Comparison of ENCODE assay signal across 9 mouse cellular contexts in genomic region chr11:4097091-4097621, GRCm38 (mm10). TPM values are rescaled to one million over a fixed set of nuclear protein-coding genes. Genes with fewer than 3 reads are reported as not detected.
DNase-seq lines count a peak whose midpoint lies in the region; ATAC-seq and TF ChIP-seq lines count a peak whose summit lies in the region.
"Had no signal": no experiment of that assay in that cellular context is flagged by ENCODE, and none has a peak within 500 bp of the region (broad histone marks: within the 10 kb centered on the region; RNA-seq: fewer than 3 reads in every experiment).

No protein-coding gene starts in this region.

- H3K36me3 ChIP-seq in thymus, adult 2 months (ENCODE audit: control insufficient read depth, insufficient read depth, low read length) = no peaks in the 10 kb centered on the region
- H3K36me3 ChIP-seq in intestine, embryonic 14.5 days (ENCODE audit: control insufficient read depth, insufficient read depth, low read length) = peaks cover 3% of the 10 kb centered on the region; the same call in 1 of the 2 replicates
- H3K36me3 ChIP-seq in midbrain, embryonic 14.5 days (ENCODE audit: control insufficient read depth, insufficient read depth, low read length) = no peaks in the 10 kb centered on the region

- H3K27me3 ChIP-seq in thymus, adult 2 months (ENCODE audit: control insufficient read depth, insufficient read depth, low read length) = no peaks in the 10 kb centered on the region
- H3K27me3 ChIP-seq in intestine, embryonic 14.5 days (replicated peaks; ENCODE audit: control insufficient read depth, insufficient read depth, low read length) = no peaks in the 10 kb centered on the region
- no peaks in the 10 kb centered on the region for H3K27me3 ChIP-seq in midbrain, embryonic 14.5 days (ENCODE audit: control insufficient read depth, insufficient read depth, low read length)

- H3K27ac ChIP-seq in thymus, adult 2 months (ENCODE audit: control insufficient read depth, insufficient read depth, low read length) = 0 out of 2 replicates have a peak overlapping the region, but pooled peaks have one; percentile 7
- H3K27ac ChIP-seq in intestine, embryonic 14.5 days (ENCODE audit: low read depth) = peak overlapping the region; percentile 76
- H3K27ac ChIP-seq in midbrain, embryonic 14.5 days (replicated peaks; ENCODE audit: low read depth, low read length) = peak overlapping the region; percentile 89

- peak overlapping the region; percentile 39 for H3K4me3 ChIP-seq in thymus, adult 2 months (ENCODE audit: control insufficient read depth, insufficient read depth, low read length)
- peak overlapping the region; percentile 59 for H3K4me3 ChIP-seq in intestine, embryonic 14.5 days (ENCODE audit: low read depth, low read length)
- H3K4me3 ChIP-seq in midbrain, embryonic 14.5 days (replicated peaks; ENCODE audit: low read depth, low read length) = peak overlapping the region; percentile 44

- no peaks in the 10 kb centered on the region for H3K9me3 ChIP-seq in intestine, embryonic 14.5 days (ENCODE audit: control insufficient read depth, low read length)
- H3K9me3 ChIP-seq in midbrain, embryonic 14.5 days (ENCODE audit: control insufficient read depth, low read length) = no peaks in the 10 kb centered on the region

- DNase-seq in adrenal gland, postnatal 36 days = peak; percentile 26 to 28
- DNase-seq in adrenal gland, postnatal 10 days = no peak
- DNase-seq in thymus, adult 2 months = peak; percentile 32
- no peak for DNase-seq in thymus, postnatal 0 days (ENCODE audit: low spot score)
- DNase-seq in intestine, embryonic 14.5 days (ENCODE audit: low spot score) = no peak
- no peak for DNase-seq in midbrain, embryonic 14.5 days
- DNase-seq in right cerebral cortex, postnatal 25 days = no peak
- DNase-seq in spleen, postnatal 14 days (ENCODE audit: low spot score in 2 of 2) = no peak

- 38% methylated on average over 10 of the region's 10 CpGs for WGBS in thymus, adult 2 months
- WGBS in intestine, embryonic 14.5 days = 17% methylated on average over 10 of the region's 10 CpGs
- WGBS in midbrain, embryonic 14.5 days = 25% methylated on average over 10 of the region's 10 CpGs

- H3K4me2 ChIP-seq in intestine, embryonic 14.5 days (ENCODE audit: low read length) = peak overlapping the region; percentile 70
- peak overlapping the region; percentile 77 for H3K4me2 ChIP-seq in midbrain, embryonic 14.5 days (ENCODE audit: low read length)

- ATAC-seq in intestine, embryonic 14.5 days (replicated peaks; ENCODE audit: low FRiP score, low TSS enrichment, low read depth) = peak; percentile 20
- peak; percentile 49 for ATAC-seq in midbrain, embryonic 14.5 days (ENCODE audit: low FRiP score, low TSS enrichment)

- peak overlapping the region; percentile 62 for H3K9ac ChIP-seq in intestine, embryonic 14.5 days (ENCODE audit: low read length)
- H3K9ac ChIP-seq in midbrain, embryonic 14.5 days (replicated peaks; ENCODE audit: low read length) = peak overlapping the region; percentile 78

- no peak for TF ChIP-seq POLR2A in thymus, adult 2 months (IDR thresholded peaks at IDR 0.05; ENCODE audit: control insufficient read depth, extremely low read depth, insufficient read depth, low read length, poor library complexity)

- no peak for TF ChIP-seq CTCF in thymus, adult 2 months (IDR thresholded peaks at IDR 0.05; ENCODE audit: borderline replicate concordance, control insufficient read depth, extremely low read depth, insufficient read depth, low read length, poor library complexity)

- peaks cover 20% of the 10 kb centered on the region for H3K4me1 ChIP-seq in thymus, adult 2 months (replicated peaks; ENCODE audit: control insufficient read depth, insufficient read depth, low read length)
- H3K4me1 ChIP-seq in intestine, embryonic 14.5 days (replicated peaks; ENCODE audit: control insufficient read depth, insufficient read depth, low read length) = peaks cover 15% of the 10 kb centered on the region
- H3K4me1 ChIP-seq in midbrain, embryonic 14.5 days (ENCODE audit: control insufficient read depth, insufficient read depth, low read length) = peaks cover 18% of the 10 kb centered on the region

RNA-seq across cellular contexts. Expression of gene Mtfp1, which starts 1.9 kb away (rescaled TPM):
- 10 to 100 TPM; 22.2 to 22.3 TPM for total RNA-seq in adrenal gland, postnatal 36 days (2021)
- 10 to 100 TPM; 24.4 to 34.6 TPM for total RNA-seq in adrenal gland, postnatal 10 days (2021)
- 7.0 and 11.6 TPM in 2 replicates for polyA plus RNA-seq in thymus, adult 2 months (2012; rRNA removed)
- 4.1 and 5.3 TPM in 2 replicates for polyA plus RNA-seq in thymus, postnatal 0 days (2015; fragmentation: Nextera tagmentation; extraction: Ambion mirVana)
- 22.5 and 25.2 TPM in 2 replicates for polyA plus RNA-seq in intestine, embryonic 14.5 days (2014; fragmentation: Nextera tagmentation; extraction: Ambion mirVana)
- polyA plus RNA-seq in midbrain, embryonic 14.5 days (2014; fragmentation: Nextera tagmentation; extraction: Ambion mirVana) = 7.6 and 9.1 TPM in 2 replicates

RNA-seq across cellular contexts. Expression of gene Sec14l2, which starts 26.1 kb away (rescaled TPM):
- 1 to 10 TPM; 1.3 to 1.5 TPM for total RNA-seq in adrenal gland, postnatal 36 days (2021)
- total RNA-seq in adrenal gland, postnatal 10 days (2021) = 10 to 100 TPM; 16.4 to 33.8 TPM
- polyA plus RNA-seq in thymus, adult 2 months (2012; rRNA removed) = 0.42 and 1.1 TPM in 2 replicates
- 0.30 and 0.54 TPM in 2 replicates for polyA plus RNA-seq in thymus, postnatal 0 days (2015; fragmentation: Nextera tagmentation; extraction: Ambion mirVana)
- polyA plus RNA-seq in intestine, embryonic 14.5 days (2014; fragmentation: Nextera tagmentation; extraction: Ambion mirVana) = 0.84 and 1.1 TPM in 2 replicates
- 2.0 and 3.3 TPM in 2 replicates for polyA plus RNA-seq in midbrain, embryonic 14.5 days (2014; fragmentation: Nextera tagmentation; extraction: Ambion mirVana)

RNA-seq across cellular contexts. Expression of gene Sec14l3, which starts 32.5 kb away (rescaled TPM):
- not detected for total RNA-seq in adrenal gland, postnatal 36 days (2021)
- under 1 TPM; 0.27 to 0.36 TPM for total RNA-seq in adrenal gland, postnatal 10 days (2021)
- 0.49 and 0.52 TPM in 2 replicates for polyA plus RNA-seq in thymus, adult 2 months (2012; rRNA removed)
- polyA plus RNA-seq in thymus, postnatal 0 days (2015; fragmentation: Nextera tagmentation; extraction: Ambion mirVana) = 0.64 and 0.91 TPM in 2 replicates
- polyA plus RNA-seq in intestine, embryonic 14.5 days (2014; fragmentation: Nextera tagmentation; extraction: Ambion mirVana) = not detected in 2 replicates
- 0.38 and 0.77 TPM in 2 replicates for polyA plus RNA-seq in midbrain, embryonic 14.5 days (2014; fragmentation: Nextera tagmentation; extraction: Ambion mirVana)
- total RNA-seq: common myeloid progenitor, adult 5-6 weeks had no signal

RNA-seq across cellular contexts. Expression of gene Rnf215, which starts 37.8 kb away (rescaled TPM):
- total RNA-seq in adrenal gland, postnatal 36 days (2021) = 10 to 100 TPM; 24.7 to 24.9 TPM
- 10 to 100 TPM; 16.7 to 21.2 TPM for total RNA-seq in adrenal gland, postnatal 10 days (2021)
- polyA plus RNA-seq in thymus, adult 2 months (2012; rRNA removed) = 27.0 and 29.4 TPM in 2 replicates
- polyA plus RNA-seq in thymus, postnatal 0 days (2015; fragmentation: Nextera tagmentation; extraction: Ambion mirVana) = 18.9 and 19.6 TPM in 2 replicates
- 24.9 and 27.7 TPM in 2 replicates for polyA plus RNA-seq in intestine, embryonic 14.5 days (2014; fragmentation: Nextera tagmentation; extraction: Ambion mirVana)
- 52.7 and 52.9 TPM in 2 replicates for polyA plus RNA-seq in midbrain, embryonic 14.5 days (2014; fragmentation: Nextera tagmentation; extraction: Ambion mirVana)

Comparison
In these comparisons a context has a peak if more than half of its experiments do, and no peak if none do; other contexts are left out.
1. DNase-seq: peak in adrenal gland, postnatal 36 days (2 of 2) and thymus, adult 2 months (single experiment); none in adrenal gland, postnatal 10 days (single experiment), thymus, postnatal 0 days (single experiment), intestine, embryonic 14.5 days (single experiment), midbrain, embryonic 14.5 days (single experiment), right cerebral cortex, postnatal 25 days (single experiment) and spleen, postnatal 14 days (0 of 2).
2. H3K27ac ChIP-seq: peak in every context shown above with its lines; median percentile 89 in midbrain, embryonic 14.5 days; 76 in intestine, embryonic 14.5 days; 7 in thymus, adult 2 months.
3. Peak in every context shown above with its lines, with median percentiles within 50 percentile points of each other: H3K4me3 ChIP-seq.